ENCODE assay signal across 9 mouse cellular contexts in genomic region chr2:158510665-158511064, GRCm38 (mm10). TPM values are rescaled to one million over a fixed set of nuclear protein-coding genes. Genes with fewer than 3 reads are reported as not detected.
DNase-seq lines count a peak whose midpoint lies in the region; ATAC-seq lines count a peak whose summit lies in the region.
"Had no signal": no experiment of that assay in that cellular context is flagged by ENCODE, and none has a peak within 500 bp of the region (broad histone marks: within the 10 kb centered on the region; RNA-seq: fewer than 3 reads in every experiment).

No protein-coding gene starts in this region.

- no peaks in the 10 kb centered on the region for H3K36me3 ChIP-seq in stomach, embryonic 15.5 days
- no peaks in the 10 kb centered on the region for H3K36me3 ChIP-seq in midbrain, embryonic 14.5 days (ENCODE audit: control insufficient read depth, insufficient read depth, low read length)

- H3K4me2 ChIP-seq in stomach, embryonic 15.5 days = no peak overlapping the region
- no peak overlapping the region for H3K4me2 ChIP-seq in midbrain, embryonic 14.5 days (ENCODE audit: low read length)

- H3K27me3 ChIP-seq in stomach, embryonic 15.5 days (replicated peaks) = no peaks in the 10 kb centered on the region
- H3K27me3 ChIP-seq in midbrain, embryonic 14.5 days (ENCODE audit: control insufficient read depth, insufficient read depth, low read length) = no peaks in the 10 kb centered on the region

- no peak overlapping the region for H3K4me3 ChIP-seq in stomach, embryonic 15.5 days (replicated peaks)
- H3K4me3 ChIP-seq in midbrain, embryonic 14.5 days (replicated peaks; ENCODE audit: low read depth, low read length) = no peak overlapping the region

- WGBS in stomach, embryonic 15.5 days = 48% methylated on average over 6 of the region's 6 CpGs
- WGBS in midbrain, embryonic 14.5 days = 80% methylated on average over 6 of the region's 6 CpGs

- H3K27ac ChIP-seq in stomach, embryonic 15.5 days = peak overlapping the region; percentile 49; the same call in 1 of the 2 replicates
- no peak overlapping the region for H3K27ac ChIP-seq in midbrain, embryonic 14.5 days (replicated peaks; ENCODE audit: low read depth, low read length)

- H3K9ac ChIP-seq in stomach, embryonic 15.5 days = no peak overlapping the region
- no peak overlapping the region for H3K9ac ChIP-seq in midbrain, embryonic 14.5 days (replicated peaks; ENCODE audit: low read length)

- peak; percentile 66 for ATAC-seq in stomach, embryonic 15.5 days (ENCODE audit: insufficient read depth, low FRiP score, low read depth)
- ATAC-seq in midbrain, embryonic 14.5 days (ENCODE audit: low FRiP score, low TSS enrichment) = no peak
- ATAC-seq in monocyte, adult 5-6 weeks (replicated peaks; ENCODE audit: insufficient number of reproducible peaks, low FRiP score, low TSS enrichment, poor library complexity, severe bottlenecking) = no peak

- H3K9me3 ChIP-seq in stomach, embryonic 15.5 days = no peaks in the 10 kb centered on the region
- no peaks in the 10 kb centered on the region for H3K9me3 ChIP-seq in midbrain, embryonic 14.5 days (ENCODE audit: control insufficient read depth, low read length)

- DNase-seq in ovary, adult 18-20 months (ENCODE audit: low spot score) = peak; percentile 57
- no peak for DNase-seq in ovary, postnatal 10 days (ENCODE audit: low spot score)
- DNase-seq in adrenal gland, postnatal 25 days = peak; percentile 89
- peak; percentile 62 to 81 for DNase-seq in kidney, postnatal 36 days
- no peak for DNase-seq in midbrain, embryonic 14.5 days
- no peak for DNase-seq in embryo, embryonic 11 days

- no peaks in the 10 kb centered on the region for H3K4me1 ChIP-seq in stomach, embryonic 15.5 days
- no peaks in the 10 kb centered on the region for H3K4me1 ChIP-seq in midbrain, embryonic 14.5 days (ENCODE audit: control insufficient read depth, insufficient read depth, low read length)

RNA-seq across cellular contexts. Expression of gene Arhgap40, which starts 1.9 kb away (rescaled TPM):
- total RNA-seq in adrenal gland, postnatal 25 days (2021) = not detected in 2 replicates
- 1.9 and 2.9 TPM in 2 replicates for polyA plus RNA-seq in stomach, embryonic 15.5 days (2015; fragmentation: Nextera tagmentation; extraction: Ambion mirVana)
- polyA plus RNA-seq in midbrain, embryonic 14.5 days (2014; fragmentation: Nextera tagmentation; extraction: Ambion mirVana) = 0.57 and 0.87 TPM in 2 replicates
- total RNA-seq in monocyte, adult 5-6 weeks (2017) = not detected in 3 replicates
- total RNA-seq: common myeloid progenitor, adult 5-6 weeks had no signal

RNA-seq across cellular contexts. Expression of gene Adig, which starts 8.3 kb away (rescaled TPM):
- 43.7 and 44.2 TPM in 2 replicates for total RNA-seq in adrenal gland, postnatal 25 days (2021)
- 0.77 and 1.1 TPM in 2 replicates for polyA plus RNA-seq in stomach, embryonic 15.5 days (2015; fragmentation: Nextera tagmentation; extraction: Ambion mirVana)
- not detected in 2 replicates for polyA plus RNA-seq in midbrain, embryonic 14.5 days (2014; fragmentation: Nextera tagmentation; extraction: Ambion mirVana)
- not detected in 3 replicates for total RNA-seq in monocyte, adult 5-6 weeks (2017)
- total RNA-seq: common myeloid progenitor, adult 5-6 weeks had no signal

Comparison
In these comparisons a context has a peak if more than half of its experiments do, and no peak if none do; other contexts are left out.
1. DNase-seq: peak in ovary, adult 18-20 months (single experiment), adrenal gland, postnatal 25 days (single experiment) and kidney, postnatal 36 days (2 of 2); none in ovary, postnatal 10 days (single experiment), midbrain, embryonic 14.5 days (single experiment) and embryo, embryonic 11 days (single experiment).
2. RNA of gene Adig, which starts 8.3 kb away (total RNA-seq): 43.7 to 44.2 TPM in adrenal gland, postnatal 25 days; not detected in monocyte, adult 5-6 weeks; every median in the first group is over 10 times any median in the second.